Mouse (Mus musculus): Measurements from ENCODE around the gene Sult6b2. TPM values are rescaled to one million over a fixed set of nuclear protein-coding genes. Genes with fewer than 3 reads are reported as not detected.

The Sult6b2 gene
- polyA plus RNA-seq, 1 experiment from 2014 or later: not detected

- WGBS (ENCODE audit: insufficient replicate concordance): 22% methylated on average over 6 of the region's 6 CpGs
- Histone ChIP-seq H3K9ac (no peak overlapping the region), H3K4me2 (no peak overlapping the region), H3K4me1 (replicated peaks) (peaks cover 18% of the 10 kb centered on the region), H3K9me3 (replicated peaks) (no peaks in the 10 kb centered on the region), H3K27me3 (peaks cover 12% of the 10 kb centered on the region; the same call in 1 of the 2 replicates), H3K27ac (no peak overlapping the region), H3K4me3 (replicated peaks) (no peak overlapping the region), H3K36me3 (no peaks in the 10 kb centered on the region)
- ATAC-seq (ENCODE audit: low read depth) (peak; percentile 61; the same call in 1 of the 2 replicates), DNase-seq (no peak)
Measured at GRCm38 (mm10) chr6:142810239-142810638, 5.9 kb upstream of the Sult6b2 start.

GRCm38 (mm10) chr6:142809373-142810098 lies 5.2 kb upstream of the Sult6b2 start:
- 21% methylated on average over 6 of the region's 6 CpGs for WGBS (ENCODE audit: insufficient replicate concordance)
- DNase-seq: no peak
- H3K36me3 ChIP-seq: no peaks in the 10 kb centered on the region
- no peaks in the 10 kb centered on the region for H3K9me3 ChIP-seq (replicated peaks)
- peaks cover 12% of the 10 kb centered on the region; the same call in 1 of the 2 replicates for H3K27me3 ChIP-seq
- H3K4me3 ChIP-seq (replicated peaks): no peak overlapping the region
- H3K9ac ChIP-seq: no peak overlapping the region
- ATAC-seq (ENCODE audit: low read depth): peak; percentile 67
- peaks cover 18% of the 10 kb centered on the region for H3K4me1 ChIP-seq (replicated peaks)
- H3K27ac ChIP-seq: no peak overlapping the region
- H3K4me2 ChIP-seq: 0 out of 2 replicates have a peak overlapping the region, but pooled peaks have one; percentile 2

- no peaks in the 10 kb centered on the region for H3K36me3 ChIP-seq
- no peak overlapping the region for H3K4me3 ChIP-seq (replicated peaks)
- no peak overlapping the region for H3K27ac ChIP-seq
- 19% methylated on average over 4 of the region's 4 CpGs for WGBS (ENCODE audit: insufficient replicate concordance)
- no peak overlapping the region for H3K4me2 ChIP-seq
- DNase-seq (no peak), ATAC-seq (ENCODE audit: low read depth) (no peak)
- no peak overlapping the region for H3K9ac ChIP-seq
- no peaks in the 10 kb centered on the region for H3K27me3 ChIP-seq
- H3K4me1 ChIP-seq (replicated peaks): peaks cover 23% of the 10 kb centered on the region
- no peaks in the 10 kb centered on the region for H3K9me3 ChIP-seq (replicated peaks)
Measured at GRCm38 (mm10) chr6:142806326-142806725, 2.0 kb upstream of the Sult6b2 start.

- no peaks in the 10 kb centered on the region for H3K27me3 ChIP-seq
- no peak overlapping the region for H3K9ac ChIP-seq
- DNase-seq: no peak
- no peaks in the 10 kb centered on the region for H3K9me3 ChIP-seq (replicated peaks)
- ATAC-seq (ENCODE audit: low read depth): no peak
- no peak overlapping the region for H3K4me2 ChIP-seq
- 47% methylated on average over 11 of the region's 11 CpGs for WGBS (ENCODE audit: insufficient replicate concordance)
- H3K4me3 ChIP-seq (replicated peaks): no peak overlapping the region
- H3K4me1 ChIP-seq (replicated peaks): peaks cover 13% of the 10 kb centered on the region
- no peaks in the 10 kb centered on the region for H3K36me3 ChIP-seq
- H3K27ac ChIP-seq: no peak overlapping the region
Measured at GRCm38 (mm10) chr6:142802617-142803525, 1.4 kb downstream of the Sult6b2 start.

- 70% methylated on average over 5 of the region's 5 CpGs for WGBS (ENCODE audit: insufficient replicate concordance)
- Histone ChIP-seq H3K9me3 (replicated peaks) (no peaks in the 10 kb centered on the region), H3K4me2 (no peak overlapping the region), H3K36me3 (no peaks in the 10 kb centered on the region), H3K9ac (no peak overlapping the region), H3K4me3 (replicated peaks) (no peak overlapping the region), H3K27ac (no peak overlapping the region), H3K4me1 (replicated peaks) (peaks cover 13% of the 10 kb centered on the region), H3K27me3 (no peaks in the 10 kb centered on the region)
- ATAC-seq (ENCODE audit: low read depth) (no peak), DNase-seq (no peak)
Measured at GRCm38 (mm10) chr6:142801687-142802086, 2.6 kb downstream of the Sult6b2 start.

- DNase-seq (no peak), ATAC-seq (ENCODE audit: low read depth) (peak; percentile 57)
- no peaks in the 10 kb centered on the region for H3K9me3 ChIP-seq (replicated peaks)
- H3K36me3 ChIP-seq: no peaks in the 10 kb centered on the region
- no peak overlapping the region for H3K9ac ChIP-seq
- H3K4me3 ChIP-seq (replicated peaks): no peak overlapping the region
- H3K27ac ChIP-seq: no peak overlapping the region
- H3K4me2 ChIP-seq: no peak overlapping the region
- no peaks in the 10 kb centered on the region for H3K27me3 ChIP-seq
- H3K4me1 ChIP-seq (replicated peaks): peaks cover 9% of the 10 kb centered on the region
- WGBS (ENCODE audit: insufficient replicate concordance): 42% methylated on average over 7 of the region's 7 CpGs
Measured at GRCm38 (mm10) chr6:142799704-142800374, 4.5 kb downstream of the Sult6b2 start.

GRCm38 (mm10) chr6:142798837-142799236 lies 5.5 kb downstream of the Sult6b2 start:
- Histone ChIP-seq H3K27me3 (no peaks in the 10 kb centered on the region), H3K4me3 (replicated peaks) (no peak overlapping the region), H3K4me1 (replicated peaks) (peaks cover 9% of the 10 kb centered on the region), H3K36me3 (no peaks in the 10 kb centered on the region), H3K9me3 (replicated peaks) (no peaks in the 10 kb centered on the region), H3K9ac (no peak overlapping the region), H3K4me2 (no peak overlapping the region), H3K27ac (no peak overlapping the region)
- no peak for DNase-seq
- WGBS (ENCODE audit: insufficient replicate concordance): 43% methylated on average over 9 of the region's 9 CpGs
- ATAC-seq (ENCODE audit: low read depth): 0 out of 2 replicates have a peak, but pooled peaks have one; percentile 36

GRCm38 (mm10) chr6:142797996-142798395 lies 6.3 kb downstream of the Sult6b2 start:
- no peak overlapping the region for H3K9ac ChIP-seq
- H3K4me1 ChIP-seq (replicated peaks): peaks cover 9% of the 10 kb centered on the region
- H3K9me3 ChIP-seq (replicated peaks): no peaks in the 10 kb centered on the region
- H3K27me3 ChIP-seq: no peaks in the 10 kb centered on the region
- ATAC-seq (ENCODE audit: low read depth) (no peak), DNase-seq (no peak)
- H3K4me3 ChIP-seq (replicated peaks): no peak overlapping the region
- no peaks in the 10 kb centered on the region for H3K36me3 ChIP-seq
- 74% methylated on average over 1 of the region's 1 CpGs for WGBS (ENCODE audit: insufficient replicate concordance)
- no peak overlapping the region for H3K27ac ChIP-seq
- H3K4me2 ChIP-seq: no peak overlapping the region

GRCm38 (mm10) chr6:142795655-142796441 lies 8.5 kb downstream of the Sult6b2 start:
- ATAC-seq (ENCODE audit: low read depth): no peak
- WGBS (ENCODE audit: insufficient replicate concordance): 66% methylated on average over 15 of the region's 15 CpGs
- Histone ChIP-seq H3K4me2 (no peak overlapping the region), H3K4me1 (replicated peaks) (peaks cover 3% of the 10 kb centered on the region; the same call in 1 of the 2 replicates), H3K4me3 (replicated peaks) (no peak overlapping the region), H3K27ac (no peak overlapping the region), H3K27me3 (no peaks in the 10 kb centered on the region), H3K36me3 (no peaks in the 10 kb centered on the region), H3K9ac (no peak overlapping the region), H3K9me3 (replicated peaks) (no peaks in the 10 kb centered on the region)
- DNase-seq: no peak

GRCm38 (mm10) chr6:142795087-142795486 lies 9.2 kb downstream of the Sult6b2 start:
- Histone ChIP-seq H3K36me3 (no peaks in the 10 kb centered on the region), H3K4me2 (no peak overlapping the region), H3K4me1 (replicated peaks) (peaks cover 3% of the 10 kb centered on the region; the same call in 1 of the 2 replicates), H3K27me3 (no peaks in the 10 kb centered on the region), H3K27ac (no peak overlapping the region), H3K9me3 (replicated peaks) (no peaks in the 10 kb centered on the region), H3K4me3 (replicated peaks) (no peak overlapping the region), H3K9ac (no peak overlapping the region)
- no peak for ATAC-seq (ENCODE audit: low read depth)
- 81% methylated on average over 9 of the region's 9 CpGs for WGBS (ENCODE audit: insufficient replicate concordance)
- no peak for DNase-seq

All from liver, embryonic 13.5 days (tissue).